Mouse (Mus musculus): ENCODE data around the gene Hk1. TPM values are rescaled to one million over a fixed set of nuclear protein-coding genes. Genes with fewer than 3 reads are reported as not detected.
A peak's percentile ranks its signal among the peaks of the same experiment; 100 is the strongest.

Gene Hk1
- polyA plus RNA-seq, 1 experiment from 2014 or later: 73.7 TPM

- no peak for ATAC-seq (ENCODE audit: low FRiP score, low TSS enrichment)
- Histone ChIP-seq H3K4me1 (ENCODE audit: control insufficient read depth, insufficient read depth, low read length) (no peaks in the 10 kb centered on the region), H3K27ac (replicated peaks; ENCODE audit: low read depth, low read length) (no peak overlapping the region), H3K4me3 (replicated peaks; ENCODE audit: low read depth, low read length) (no peak overlapping the region), H3K4me2 (ENCODE audit: low read length) (no peak overlapping the region), H3K9me3 (ENCODE audit: control insufficient read depth, low read length) (no peaks in the 10 kb centered on the region), H3K36me3 (ENCODE audit: control insufficient read depth, insufficient read depth, low read length) (no peaks in the 10 kb centered on the region), H3K9ac (replicated peaks; ENCODE audit: low read length) (no peak overlapping the region), H3K27me3 (ENCODE audit: control insufficient read depth, insufficient read depth, low read length) (no peaks in the 10 kb centered on the region)
- DNase-seq: no peak
- 92% methylated on average over 3 of the region's 3 CpGs for WGBS
Observed at GRCm38 (mm10) chr10:62238688-62239087, 141.0 kb downstream of the Hk1 start.

DNA sequence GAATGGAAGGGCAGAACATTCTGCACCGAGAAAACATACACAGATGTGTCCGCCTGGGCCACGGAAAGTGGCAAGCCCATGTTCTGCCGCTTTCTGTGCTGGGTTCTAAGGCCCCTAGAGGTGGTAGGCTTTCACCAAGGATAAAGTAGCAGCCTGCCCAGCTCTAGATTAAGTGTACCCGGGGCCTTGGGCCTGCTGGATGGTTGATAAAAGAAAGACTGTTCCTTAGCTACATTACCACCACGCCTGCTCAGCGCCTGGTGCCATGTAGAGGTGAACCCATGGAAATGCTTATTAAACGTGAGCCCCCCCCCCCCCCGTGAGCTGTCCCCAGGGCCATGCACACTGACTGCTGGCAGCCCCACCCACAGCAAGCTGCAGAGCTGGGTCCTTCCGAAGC lies 142.5 kb downstream of the Hk1 start:
- 82% methylated on average over 10 of the region's 10 CpGs for WGBS
- Histone ChIP-seq H3K27ac (replicated peaks; ENCODE audit: low read depth, low read length) (no peak overlapping the region), H3K36me3 (ENCODE audit: control insufficient read depth, insufficient read depth, low read length) (no peaks in the 10 kb centered on the region), H3K4me1 (ENCODE audit: control insufficient read depth, insufficient read depth, low read length) (no peaks in the 10 kb centered on the region), H3K9me3 (ENCODE audit: control insufficient read depth, low read length) (no peaks in the 10 kb centered on the region), H3K9ac (replicated peaks; ENCODE audit: low read length) (no peak overlapping the region), H3K27me3 (ENCODE audit: control insufficient read depth, insufficient read depth, low read length) (no peaks in the 10 kb centered on the region), H3K4me3 (replicated peaks; ENCODE audit: low read depth, low read length) (no peak overlapping the region), H3K4me2 (ENCODE audit: low read length) (no peak overlapping the region)
- ATAC-seq (ENCODE audit: low FRiP score, low TSS enrichment): no peak
- no peak for DNase-seq

- no peak overlapping the region for H3K9ac ChIP-seq (replicated peaks; ENCODE audit: low read length)
- H3K27ac ChIP-seq (replicated peaks; ENCODE audit: low read depth, low read length): no peak overlapping the region
- DNase-seq (no peak), ATAC-seq (ENCODE audit: low FRiP score, low TSS enrichment) (no peak)
- WGBS: 88% methylated on average over 6 of the region's 6 CpGs
- no peaks in the 10 kb centered on the region for H3K27me3 ChIP-seq (ENCODE audit: control insufficient read depth, insufficient read depth, low read length)
- H3K4me2 ChIP-seq (ENCODE audit: low read length): no peak overlapping the region
- H3K36me3 ChIP-seq (ENCODE audit: control insufficient read depth, insufficient read depth, low read length): no peaks in the 10 kb centered on the region
- H3K4me3 ChIP-seq (replicated peaks; ENCODE audit: low read depth, low read length): no peak overlapping the region
- 0 out of 2 replicates have a peak, but pooled peaks cover 3% of the 10 kb centered on the region for H3K4me1 ChIP-seq (ENCODE audit: control insufficient read depth, insufficient read depth, low read length)
- no peaks in the 10 kb centered on the region for H3K9me3 ChIP-seq (ENCODE audit: control insufficient read depth, low read length)
Observed at GRCm38 (mm10) chr10:62236165-62236564, 143.5 kb downstream of the Hk1 start.

DNA sequence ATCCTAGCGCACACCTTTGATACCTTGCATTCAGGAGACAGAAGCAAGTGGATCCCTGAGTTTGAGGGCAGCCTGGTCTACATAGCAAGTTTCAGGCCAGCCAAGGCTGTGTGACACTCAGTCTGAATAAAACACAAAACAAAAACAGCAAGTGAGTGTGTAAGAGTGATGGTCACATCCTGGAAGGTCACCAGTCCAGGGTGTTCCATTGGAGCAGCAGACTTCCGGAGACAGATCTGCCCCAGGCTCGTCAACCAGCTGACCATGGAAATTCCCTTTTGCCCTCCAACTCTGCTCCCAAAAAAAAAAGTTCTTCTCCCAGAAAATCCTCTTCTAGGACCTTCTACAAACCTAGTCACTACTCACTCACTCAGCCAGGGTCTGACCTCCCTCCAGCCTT lies 147.9 kb downstream of the Hk1 start:
- no peak overlapping the region for H3K9ac ChIP-seq (replicated peaks; ENCODE audit: low read length)
- no peaks in the 10 kb centered on the region for H3K36me3 ChIP-seq (ENCODE audit: control insufficient read depth, insufficient read depth, low read length)
- 87% methylated on average over 3 of the region's 3 CpGs for WGBS
- H3K27ac ChIP-seq (replicated peaks; ENCODE audit: low read depth, low read length): no peak overlapping the region
- H3K4me2 ChIP-seq (ENCODE audit: low read length): peak overlapping the region; percentile 94; the same call in 1 of the 2 replicates
- no peak for DNase-seq
- no peak overlapping the region for H3K4me3 ChIP-seq (replicated peaks; ENCODE audit: low read depth, low read length)
- H3K27me3 ChIP-seq (ENCODE audit: control insufficient read depth, insufficient read depth, low read length): no peaks in the 10 kb centered on the region
- ATAC-seq (ENCODE audit: low FRiP score, low TSS enrichment): no peak
- H3K9me3 ChIP-seq (ENCODE audit: control insufficient read depth, low read length): no peaks in the 10 kb centered on the region
- H3K4me1 ChIP-seq (ENCODE audit: control insufficient read depth, insufficient read depth, low read length): peaks cover 10% of the 10 kb centered on the region; the same call in 1 of the 2 replicates

DNA sequence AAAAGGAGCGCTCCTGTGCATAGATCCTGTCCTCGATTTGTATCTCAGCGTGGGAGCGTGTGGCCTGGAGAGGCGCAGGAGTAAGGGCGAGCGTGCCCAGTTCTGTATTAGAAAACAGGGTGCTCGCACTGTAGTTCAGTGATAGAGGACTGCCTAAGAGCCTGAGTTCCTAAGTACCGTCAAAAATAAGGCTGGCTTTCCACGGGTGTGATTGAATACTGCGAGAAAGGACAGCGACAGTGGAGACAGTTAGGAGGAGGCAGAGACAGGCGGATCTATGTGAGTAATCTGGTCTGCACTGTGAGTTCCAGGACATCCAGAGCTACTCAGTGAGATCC lies 148.3 kb downstream of the Hk1 start:
- H3K9ac ChIP-seq (replicated peaks; ENCODE audit: low read length): 0 out of 2 replicates have a peak overlapping the region, but pooled peaks have one; percentile 27
- H3K27ac ChIP-seq (replicated peaks; ENCODE audit: low read depth, low read length): no peak overlapping the region
- 2% methylated on average over 13 of the region's 13 CpGs for WGBS
- no peaks in the 10 kb centered on the region for H3K27me3 ChIP-seq (ENCODE audit: control insufficient read depth, insufficient read depth, low read length)
- no peaks in the 10 kb centered on the region for H3K9me3 ChIP-seq (ENCODE audit: control insufficient read depth, low read length)
- DNase-seq: no peak
- peaks cover 10% of the 10 kb centered on the region; the same call in 1 of the 2 replicates for H3K4me1 ChIP-seq (ENCODE audit: control insufficient read depth, insufficient read depth, low read length)
- no peaks in the 10 kb centered on the region for H3K36me3 ChIP-seq (ENCODE audit: control insufficient read depth, insufficient read depth, low read length)
- H3K4me2 ChIP-seq (ENCODE audit: low read length): peak overlapping the region; percentile 94
- peak overlapping the region; percentile 60 for H3K4me3 ChIP-seq (replicated peaks; ENCODE audit: low read depth, low read length)
- no peak; the same call in 1 of the 2 replicates for ATAC-seq (ENCODE audit: low FRiP score, low TSS enrichment)

GRCm38 (mm10) chr10:62230708-62231394 lies 148.9 kb downstream of the Hk1 start, which contains the start of gene Tspan15:
Gene Tspan15, minus strand, starts transcription at chr10:62231251.
- peak; percentile 93 for ATAC-seq (ENCODE audit: low FRiP score, low TSS enrichment)
- DNase-seq: peak; percentile 94
- under 1% methylated on average over 59 of the region's 59 CpGs for WGBS
- Histone ChIP-seq H3K27me3 (ENCODE audit: control insufficient read depth, insufficient read depth, low read length) (no peaks in the 10 kb centered on the region), H3K9ac (replicated peaks; ENCODE audit: low read length) (peak within 1 kb of the TSS; percentile 66), H3K4me3 (replicated peaks; ENCODE audit: low read depth, low read length) (peak within 1 kb of the TSS; percentile 60), H3K36me3 (ENCODE audit: control insufficient read depth, insufficient read depth, low read length) (no peaks in the 10 kb centered on the region), H3K4me2 (ENCODE audit: low read length) (peak within 1 kb of the TSS; percentile 94), H3K4me1 (ENCODE audit: control insufficient read depth, insufficient read depth, low read length) (peaks cover 10% of the 10 kb centered on the region; the same call in 1 of the 2 replicates), H3K9me3 (ENCODE audit: control insufficient read depth, low read length) (no peaks in the 10 kb centered on the region), H3K27ac (replicated peaks; ENCODE audit: low read depth, low read length) (no peak within 1 kb of the TSS)

DNA sequence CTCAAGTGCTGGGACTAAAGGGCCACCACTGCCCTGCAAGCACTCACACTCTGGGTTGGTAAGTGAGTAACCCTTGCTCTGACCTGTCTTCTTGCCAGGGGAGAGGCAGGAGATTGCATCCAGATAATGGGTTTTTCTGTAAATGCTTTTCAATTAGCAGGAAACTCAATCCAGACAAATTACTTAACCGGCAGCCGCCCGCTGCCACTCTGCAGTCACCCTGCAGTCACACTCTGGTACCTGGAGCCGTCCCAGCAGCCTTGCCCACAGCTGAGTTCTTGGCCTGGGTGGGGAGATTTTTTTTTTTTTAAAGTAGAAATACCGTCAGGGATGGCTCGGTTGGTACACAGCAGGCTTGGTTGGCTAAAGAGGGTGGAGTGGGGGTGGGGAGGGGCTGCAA lies 151.6 kb downstream of the Hk1 start:
- DNase-seq: no peak
- Histone ChIP-seq H3K36me3 (ENCODE audit: control insufficient read depth, insufficient read depth, low read length) (no peaks in the 10 kb centered on the region), H3K4me3 (replicated peaks; ENCODE audit: low read depth, low read length) (no peak overlapping the region), H3K4me2 (ENCODE audit: low read length) (no peak overlapping the region), H3K27me3 (ENCODE audit: control insufficient read depth, insufficient read depth, low read length) (no peaks in the 10 kb centered on the region), H3K9me3 (ENCODE audit: control insufficient read depth, low read length) (no peaks in the 10 kb centered on the region), H3K9ac (replicated peaks; ENCODE audit: low read length) (no peak overlapping the region), H3K4me1 (ENCODE audit: control insufficient read depth, insufficient read depth, low read length) (peaks cover 10% of the 10 kb centered on the region; the same call in 1 of the 2 replicates), H3K27ac (replicated peaks; ENCODE audit: low read depth, low read length) (no peak overlapping the region)
- WGBS: 79% methylated on average over 6 of the region's 6 CpGs
- ATAC-seq (ENCODE audit: low FRiP score, low TSS enrichment): no peak

GRCm38 (mm10) chr10:62225839-62226238 lies 153.9 kb downstream of the Hk1 start:
- ATAC-seq (ENCODE audit: low FRiP score, low TSS enrichment): no peak
- H3K9me3 ChIP-seq (ENCODE audit: control insufficient read depth, low read length): no peaks in the 10 kb centered on the region
- H3K9ac ChIP-seq (replicated peaks; ENCODE audit: low read length): no peak overlapping the region
- H3K4me1 ChIP-seq (ENCODE audit: control insufficient read depth, insufficient read depth, low read length): peaks cover 6% of the 10 kb centered on the region; the same call in 1 of the 2 replicates
- H3K36me3 ChIP-seq (ENCODE audit: control insufficient read depth, insufficient read depth, low read length): no peaks in the 10 kb centered on the region
- no peak overlapping the region for H3K27ac ChIP-seq (replicated peaks; ENCODE audit: low read depth, low read length)
- WGBS: 73% methylated on average over 7 of the region's 7 CpGs
- H3K4me2 ChIP-seq (ENCODE audit: low read length): no peak overlapping the region
- H3K27me3 ChIP-seq (ENCODE audit: control insufficient read depth, insufficient read depth, low read length): no peaks in the 10 kb centered on the region
- no peak for DNase-seq
- H3K4me3 ChIP-seq (replicated peaks; ENCODE audit: low read depth, low read length): no peak overlapping the region

DNA sequence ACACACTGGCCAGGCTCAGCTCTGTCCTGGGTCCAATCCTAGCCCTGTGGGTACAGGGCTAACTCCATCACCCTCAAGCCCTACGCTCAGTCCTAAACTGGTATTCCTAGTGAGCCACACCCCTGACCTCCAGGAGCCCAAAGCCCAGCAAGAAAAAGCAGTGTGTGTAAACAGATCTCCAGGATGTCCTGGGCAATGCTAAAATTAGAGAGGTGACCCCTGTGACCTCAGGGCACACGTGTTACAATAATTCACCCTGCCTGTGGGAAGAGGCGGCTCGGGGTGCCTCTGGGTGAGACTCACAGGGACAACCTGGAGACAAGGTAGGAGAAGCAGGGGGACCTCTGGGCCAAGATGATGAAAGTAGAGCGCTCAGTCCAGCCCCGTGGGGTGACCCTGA lies 155.5 kb downstream of the Hk1 start:
- no peaks in the 10 kb centered on the region for H3K27me3 ChIP-seq (ENCODE audit: control insufficient read depth, insufficient read depth, low read length)
- H3K9ac ChIP-seq (replicated peaks; ENCODE audit: low read length): no peak overlapping the region
- H3K4me3 ChIP-seq (replicated peaks; ENCODE audit: low read depth, low read length): no peak overlapping the region
- no peaks in the 10 kb centered on the region for H3K36me3 ChIP-seq (ENCODE audit: control insufficient read depth, insufficient read depth, low read length)
- no peak overlapping the region for H3K27ac ChIP-seq (replicated peaks; ENCODE audit: low read depth, low read length)
- no peak for ATAC-seq (ENCODE audit: low FRiP score, low TSS enrichment)
- WGBS: 82% methylated on average over 6 of the region's 6 CpGs
- no peak for DNase-seq
- H3K4me2 ChIP-seq (ENCODE audit: low read length): no peak overlapping the region
- H3K9me3 ChIP-seq (ENCODE audit: control insufficient read depth, low read length): no peaks in the 10 kb centered on the region
- H3K4me1 ChIP-seq (ENCODE audit: control insufficient read depth, insufficient read depth, low read length): no peaks in the 10 kb centered on the region
